Mouse (Mus musculus) CD4-positive helper T cell, adult 2 months (primary cell): Measurements from ENCODE around the gene Zfp74.
A peak's percentile ranks its signal among the peaks of the same experiment; 100 is the strongest.
"Not testable (repeated sequence)": the region's sequence is repeated elsewhere in the genome, so short reads cannot be mapped to it uniquely, and the experiment has no call there.

Experiments
- DNase-seq: peaks from one replicate; pipeline ENCODE4 v3.0.0-alpha.2; 2012; ENCODE audit warnings: low read depth, missing footprints, low spot score

The Zfp74 gene

DNA sequence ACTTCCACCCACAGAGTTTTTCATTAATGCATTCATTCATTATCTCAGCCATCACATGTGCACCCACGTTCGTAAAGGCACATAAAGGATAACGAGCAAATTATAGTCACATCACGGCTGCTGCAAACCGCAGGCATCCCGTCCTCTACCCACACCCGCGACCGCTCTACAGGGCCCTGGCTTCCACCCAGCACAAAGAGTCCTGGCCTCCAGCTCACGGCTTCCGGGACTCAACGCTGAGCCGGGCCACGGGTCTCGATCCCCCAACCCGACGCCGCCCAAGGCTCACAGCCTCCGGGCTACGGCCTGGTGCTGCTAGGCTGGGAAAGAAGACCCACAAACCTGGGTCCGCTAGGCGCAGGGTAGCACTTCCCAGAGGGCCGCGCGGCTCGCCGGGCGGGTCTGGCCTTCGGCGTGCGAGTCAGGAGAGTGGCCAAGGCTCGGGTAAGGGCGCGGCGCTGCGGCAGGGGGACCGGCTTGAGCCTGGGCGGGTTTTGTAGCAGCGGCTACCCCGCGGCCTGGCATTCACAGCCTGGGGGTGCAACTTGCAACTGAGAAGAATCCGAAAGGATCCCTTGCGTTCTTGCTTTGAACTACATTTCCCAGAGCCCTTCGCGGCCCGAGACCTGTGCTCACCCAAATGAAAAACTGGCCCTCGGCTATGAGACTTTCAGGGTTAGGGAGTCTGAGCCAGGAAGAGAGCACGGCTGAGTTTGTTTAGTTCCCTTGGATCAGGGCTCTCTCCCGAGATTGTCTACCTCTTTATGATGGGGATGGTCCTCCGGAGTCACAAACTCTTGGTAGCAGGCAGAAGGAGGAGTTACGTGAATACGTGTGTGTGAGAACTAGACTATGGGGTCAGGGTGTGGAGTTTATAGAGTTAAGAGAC, at the start of gene Zfp74:
Gene Zfp74 (minus strand): TSS at position 577 of the 889 bp plus-strand sequence.
- DNase-seq, result peak; percentile 84

DNA sequence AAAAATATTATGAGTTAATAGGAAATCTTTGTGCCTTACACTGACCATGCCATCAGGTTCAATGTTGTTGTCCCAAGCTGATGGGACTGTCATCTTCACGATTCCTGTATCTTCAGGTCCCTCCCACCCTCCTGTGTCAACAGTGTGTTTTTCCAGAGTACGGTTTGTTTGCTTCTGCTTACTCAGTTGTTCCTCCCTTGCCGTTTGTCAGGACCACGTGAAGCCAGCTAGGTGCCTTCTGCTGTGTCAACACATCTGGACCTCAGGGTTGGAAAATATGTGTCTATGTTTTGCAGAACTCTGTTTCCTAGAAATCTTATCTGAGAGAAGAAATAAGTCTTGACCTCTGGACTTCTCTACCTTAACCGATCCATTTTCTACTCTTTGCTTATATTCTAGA, 46.7 kb upstream of the Zfp74 start:
- no peak for DNase-seq

DNA sequence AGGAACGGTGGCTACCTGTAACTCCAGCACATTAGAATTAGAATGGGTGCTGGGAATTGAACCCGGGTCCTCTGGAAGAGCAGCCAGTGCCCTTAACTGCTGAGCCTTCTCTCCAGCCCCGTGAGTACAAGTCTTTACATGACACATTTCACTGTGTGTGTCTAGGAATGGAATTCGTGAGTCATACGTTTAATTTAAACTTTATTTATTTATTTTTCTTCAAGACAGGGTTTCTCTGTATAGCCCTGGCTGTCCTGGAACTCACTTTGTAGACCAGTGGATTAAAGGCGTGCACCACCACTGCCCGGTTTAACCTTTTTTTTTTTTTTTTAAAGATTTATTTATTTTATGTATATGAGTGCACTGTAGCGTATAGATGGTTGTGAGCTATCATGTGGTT, 41.2 kb upstream of the Zfp74 start:
- no peak for DNase-seq

DNA sequence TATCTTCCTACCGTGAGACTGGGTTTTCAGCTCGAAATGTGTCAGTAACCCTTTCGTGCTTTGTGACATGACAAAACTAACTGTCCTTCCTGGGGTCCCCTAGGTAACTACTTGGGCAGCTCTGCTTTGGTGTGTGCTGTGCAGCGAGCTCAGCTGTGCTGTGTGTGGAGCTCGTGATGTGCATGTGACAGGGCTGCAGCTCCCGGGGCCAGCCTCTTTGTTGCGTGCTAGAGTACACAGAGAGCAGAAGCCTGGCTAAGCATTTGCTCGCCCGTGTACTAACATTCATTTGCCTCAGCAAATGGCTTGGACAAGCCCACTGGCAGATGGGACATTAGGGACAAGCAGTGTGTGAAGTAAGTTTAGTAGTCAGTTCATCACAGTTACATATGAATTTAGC, 39.5 kb upstream of the Zfp74 start:
- no peak for DNase-seq

DNA sequence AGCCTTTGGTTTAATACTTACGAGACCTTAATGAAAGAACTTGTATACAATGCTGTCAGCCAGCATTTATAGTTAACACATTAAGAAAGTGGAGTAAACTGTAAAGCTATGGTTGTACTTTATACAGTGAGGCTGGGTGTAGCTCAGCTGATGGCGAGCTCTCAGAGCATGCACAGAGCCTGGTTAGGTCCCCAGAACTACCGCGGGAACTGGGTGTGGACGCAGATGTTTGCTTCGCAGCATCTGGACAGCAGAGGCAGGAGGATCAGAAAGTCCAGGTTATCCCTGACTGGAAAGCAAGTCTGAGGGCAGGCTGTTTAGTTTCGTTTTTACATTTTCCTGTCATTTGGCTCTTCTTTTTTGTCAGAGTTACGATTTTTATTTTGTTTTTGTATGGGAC, 38.8 kb upstream of the Zfp74 start:
- no peak for DNase-seq

DNA sequence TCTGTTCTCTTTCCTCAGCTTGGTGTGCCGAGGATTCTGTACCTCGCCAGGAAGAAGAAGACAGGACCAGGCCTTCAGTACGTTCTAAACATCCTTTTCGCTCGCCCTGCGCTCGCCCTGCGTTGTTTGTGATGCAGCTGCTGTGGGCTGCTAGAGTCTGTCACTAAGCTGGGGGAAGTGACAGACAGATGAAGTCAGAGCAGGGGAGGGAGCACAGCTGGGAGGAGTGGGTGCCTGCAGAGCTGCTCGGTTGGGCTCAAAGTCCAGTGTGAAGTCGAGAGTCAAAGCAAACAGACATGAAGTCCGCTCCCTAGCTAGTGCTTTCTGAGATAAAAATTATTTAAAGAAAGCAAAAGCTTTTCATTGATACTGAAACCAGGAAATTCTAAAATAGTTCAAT, 35.1 kb upstream of the Zfp74 start:
- no peak for DNase-seq

DNA sequence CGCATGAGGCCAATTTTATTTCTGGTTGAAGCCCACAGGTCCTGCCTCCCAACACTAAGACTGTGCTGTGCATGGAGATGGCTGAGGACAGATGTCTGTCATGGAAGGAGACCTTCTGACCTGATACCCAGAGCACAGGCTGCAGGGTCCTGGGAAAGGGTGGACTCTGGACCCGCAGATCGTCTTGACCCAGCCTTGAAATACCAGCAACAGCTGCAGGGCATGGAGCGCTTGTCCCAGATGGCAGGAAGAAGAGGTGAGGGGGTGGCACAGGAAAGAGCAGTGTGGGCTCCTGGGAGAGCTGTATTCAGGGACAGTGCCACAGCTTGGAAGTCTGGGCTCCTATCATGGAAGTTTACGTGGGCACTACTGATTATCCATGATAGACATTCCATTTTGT, 33.7 kb upstream of the Zfp74 start:
- DNase-seq, result no peak

DNA sequence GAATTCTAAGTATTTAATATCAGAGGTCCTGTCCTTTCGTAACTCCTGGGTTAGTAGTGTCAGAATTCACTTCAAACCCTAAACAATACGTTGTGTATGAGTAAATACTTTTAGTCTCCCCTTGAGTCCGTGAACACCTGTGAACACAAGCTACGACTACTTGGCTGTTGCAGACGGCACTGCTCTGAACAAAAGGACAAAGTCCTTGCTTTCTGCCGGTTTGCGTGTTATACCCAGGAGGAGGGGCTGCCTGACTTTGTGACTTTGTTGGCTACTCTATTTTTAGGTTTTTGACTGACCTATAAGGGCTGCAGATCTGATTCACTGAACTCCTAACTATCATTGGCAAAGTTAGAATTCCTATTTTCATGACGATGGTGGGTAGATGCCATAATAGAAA, 32.2 kb upstream of the Zfp74 start:
- DNase-seq, result no peak

DNA sequence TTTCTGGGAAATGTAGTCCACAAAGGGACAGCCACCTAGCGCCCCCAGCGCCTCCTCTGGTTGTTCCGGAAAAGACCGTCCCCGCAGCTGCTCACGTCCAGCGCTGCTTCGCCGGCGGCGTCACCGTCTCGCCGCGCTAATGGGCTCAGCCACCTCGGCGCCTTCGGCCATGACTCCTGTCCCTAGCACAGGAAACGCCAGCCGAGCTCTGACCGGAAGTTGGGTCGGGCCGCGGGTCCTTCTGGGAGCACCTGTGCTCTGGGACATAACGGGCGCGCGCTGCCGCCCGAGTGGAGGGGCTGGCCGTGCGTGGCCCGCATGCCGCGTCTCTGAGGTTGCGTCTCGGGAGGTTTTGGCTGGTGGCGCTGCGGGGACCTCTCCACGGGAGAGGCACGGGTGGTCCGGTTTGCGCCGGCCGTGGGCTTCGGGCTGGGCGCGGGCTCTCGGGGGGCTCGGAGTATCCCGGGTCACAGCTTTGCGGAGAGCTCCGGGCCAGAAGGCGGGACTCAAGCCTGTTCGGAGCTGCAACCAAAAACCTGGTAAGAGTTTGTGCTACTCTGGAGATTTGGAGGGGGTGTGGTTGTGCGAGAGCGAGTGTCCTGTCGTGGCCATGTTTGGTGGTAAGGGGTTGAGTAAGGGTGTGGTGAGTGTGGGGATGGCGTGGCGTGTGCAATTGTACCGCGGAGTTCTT, 29.9 kb upstream of the Zfp74 start, which contains the start of gene Zfp568:
Gene Zfp568 (plus strand): TSS at position 266 of the 691 bp plus-strand sequence.
- DNase-seq, result peak; percentile 81

DNA sequence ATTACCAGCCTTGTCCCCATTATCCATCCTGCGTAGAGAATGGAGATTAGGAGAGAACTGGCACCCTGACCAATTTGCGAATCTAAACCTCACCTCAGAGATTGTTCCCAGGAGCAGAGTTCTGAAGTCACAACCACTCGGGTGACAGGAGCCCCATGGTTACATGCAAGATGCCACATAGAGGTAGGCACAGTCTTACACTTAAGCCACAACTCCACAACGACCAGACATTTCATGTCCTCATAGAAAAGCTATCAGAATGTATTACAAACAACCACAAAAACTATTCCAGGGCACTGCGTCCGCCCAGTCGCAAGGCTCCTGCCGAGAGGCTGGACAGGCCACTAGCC, 29.4 kb upstream of the Zfp74 start:
- DNase-seq, result no peak

DNA sequence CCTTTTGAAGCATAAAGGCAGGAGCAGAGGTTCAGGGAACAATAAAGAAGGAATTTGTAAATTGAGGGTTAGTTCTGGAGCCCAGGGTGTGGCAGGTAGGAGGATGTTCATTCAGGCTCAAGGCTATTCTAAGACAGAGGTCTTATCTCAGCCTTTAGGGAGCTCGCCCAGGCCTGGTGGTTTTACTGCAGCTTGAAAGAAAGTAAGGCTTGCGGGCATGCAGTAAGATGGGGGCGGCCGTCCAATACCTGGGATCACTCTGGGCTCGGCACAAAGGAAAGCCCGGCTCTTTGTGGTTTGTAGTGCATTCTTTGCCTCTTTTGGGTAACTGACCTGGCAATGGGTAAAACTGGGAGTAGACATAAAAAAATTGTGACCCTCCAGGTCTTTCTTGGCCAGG, 29.0 kb upstream of the Zfp74 start:
- no peak for DNase-seq

DNA sequence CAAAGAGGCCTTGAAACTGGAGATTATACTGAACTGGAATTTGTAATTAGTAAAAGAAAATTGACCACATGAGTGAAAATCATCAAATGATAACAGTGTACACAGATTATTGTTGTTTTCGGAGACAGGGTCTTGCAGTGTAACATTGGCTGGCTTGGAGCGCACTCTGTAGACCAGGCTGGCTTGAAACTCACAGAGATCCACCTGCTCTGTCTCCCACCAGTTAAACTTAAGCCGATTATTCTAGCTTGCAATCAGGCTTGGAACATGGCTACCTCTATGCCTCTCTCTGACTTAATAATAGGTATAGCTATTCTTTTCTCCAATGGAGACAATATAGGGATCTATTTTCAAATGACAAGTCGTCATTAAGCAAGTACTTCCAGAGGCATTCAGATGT, 28.5 kb upstream of the Zfp74 start:
- no peak for DNase-seq

DNA sequence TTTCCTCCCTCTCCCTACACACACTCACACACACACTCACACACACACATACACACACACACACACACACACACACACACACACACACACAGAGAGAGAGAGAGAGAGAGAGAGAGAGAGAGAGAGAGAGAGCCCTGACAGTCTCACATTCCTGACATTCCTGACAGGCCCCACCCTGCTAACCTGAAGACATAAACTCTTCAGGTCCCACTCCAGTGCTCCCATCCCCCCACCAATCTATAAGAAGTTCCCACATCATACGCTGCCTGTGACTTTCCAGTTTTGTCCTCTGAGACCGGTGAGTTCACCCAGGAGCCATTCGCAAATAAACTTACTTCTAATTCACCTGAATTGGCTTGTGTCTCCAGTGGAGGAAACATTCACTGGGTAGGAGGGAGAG, 28.0 kb upstream of the Zfp74 start:
- DNase-seq, result no peak

DNA sequence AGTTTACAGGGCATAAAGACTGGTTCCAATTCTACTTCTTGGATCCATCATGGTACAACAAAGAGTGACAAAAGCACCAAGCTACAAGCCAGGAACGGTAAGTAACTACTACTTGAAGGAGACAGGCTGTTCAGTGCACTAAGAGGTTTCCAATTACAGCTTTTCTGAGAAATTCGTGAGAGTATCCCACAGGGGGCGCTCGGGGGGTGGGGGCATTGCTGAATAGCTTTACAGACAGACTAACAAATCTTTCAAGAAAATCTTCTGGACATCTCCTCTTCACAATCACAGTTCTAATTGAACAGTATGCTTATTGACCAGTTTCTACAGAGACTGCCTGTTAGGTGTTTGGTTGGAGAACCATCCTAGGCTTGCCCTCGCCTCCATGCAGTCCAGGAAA, 27.6 kb upstream of the Zfp74 start:
- DNase-seq, result no peak

DNA sequence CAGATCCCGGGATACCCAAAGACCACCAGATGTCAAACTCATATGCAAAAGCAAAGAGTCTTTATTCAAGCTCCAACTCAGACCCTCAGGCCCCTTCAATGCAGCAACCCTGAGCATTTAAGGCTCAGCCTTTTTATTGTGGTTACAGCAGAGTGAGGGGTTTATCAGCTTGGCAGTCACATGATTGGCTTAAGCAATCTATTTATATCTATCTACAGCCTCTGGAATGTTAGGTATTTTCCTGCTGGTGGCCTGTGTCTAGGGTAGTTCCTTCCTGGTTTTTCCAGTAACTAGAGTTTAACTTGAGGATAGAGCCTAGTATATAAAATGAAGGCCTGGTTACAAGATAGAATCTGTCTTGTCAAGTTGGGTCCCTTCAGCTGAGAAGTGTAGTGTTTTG, 26.9 kb upstream of the Zfp74 start:
- DNase-seq, result no peak

DNA sequence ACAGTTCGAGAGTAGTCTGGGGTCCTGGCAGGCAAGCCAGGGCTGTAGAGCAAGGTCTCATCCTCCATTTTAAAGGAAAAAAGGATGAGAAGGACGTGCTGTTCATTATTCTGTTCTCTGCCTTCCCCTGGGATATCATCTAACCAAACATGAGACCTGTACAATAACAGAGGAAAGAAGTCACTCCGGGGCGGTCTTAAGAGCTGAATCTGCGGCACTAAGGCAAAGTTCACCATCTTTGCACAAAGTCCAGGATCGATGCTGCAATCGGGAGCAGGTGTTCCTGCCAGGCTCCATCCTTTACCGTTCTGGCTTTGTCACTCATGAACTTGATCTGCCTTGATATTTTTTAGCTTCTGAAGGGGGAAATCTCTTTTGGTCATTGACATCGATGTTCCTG, 16.8 kb upstream of the Zfp74 start:
- DNase-seq, result no peak

DNA sequence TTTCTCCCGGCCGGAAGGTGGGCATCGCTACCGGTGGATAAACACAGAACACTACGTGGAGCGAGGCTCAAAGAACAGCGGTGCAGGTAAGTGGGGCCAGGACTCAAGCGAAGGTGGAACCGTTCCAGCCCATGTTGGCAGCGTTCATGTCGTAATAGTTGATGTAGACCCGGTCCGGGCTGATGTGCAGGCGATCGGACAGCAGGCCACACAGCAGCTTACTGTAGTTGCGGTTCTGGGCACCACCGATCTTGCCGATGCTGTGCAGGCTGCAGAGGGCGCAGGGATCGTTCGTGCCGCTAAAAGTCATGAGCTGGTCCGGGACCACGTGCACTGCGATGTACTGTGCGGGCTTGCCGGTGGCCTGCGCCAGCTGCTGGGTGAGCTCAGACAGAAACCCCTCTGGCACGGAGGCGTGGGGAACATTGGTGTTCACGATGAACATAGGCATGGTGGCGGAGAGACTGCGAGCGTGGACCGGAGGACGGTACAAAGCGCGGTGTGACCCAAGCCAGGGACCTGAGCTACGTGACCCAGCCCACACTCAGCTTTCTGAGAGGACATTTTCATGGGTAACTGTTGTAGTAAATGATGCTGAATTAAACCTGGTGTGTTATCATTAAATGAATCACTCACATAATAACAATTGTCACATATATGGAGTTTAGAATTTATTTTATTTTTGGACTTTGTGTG, 11.4 kb upstream of the Zfp74 start:
- DNase-seq, result not testable (repeated sequence)

DNA sequence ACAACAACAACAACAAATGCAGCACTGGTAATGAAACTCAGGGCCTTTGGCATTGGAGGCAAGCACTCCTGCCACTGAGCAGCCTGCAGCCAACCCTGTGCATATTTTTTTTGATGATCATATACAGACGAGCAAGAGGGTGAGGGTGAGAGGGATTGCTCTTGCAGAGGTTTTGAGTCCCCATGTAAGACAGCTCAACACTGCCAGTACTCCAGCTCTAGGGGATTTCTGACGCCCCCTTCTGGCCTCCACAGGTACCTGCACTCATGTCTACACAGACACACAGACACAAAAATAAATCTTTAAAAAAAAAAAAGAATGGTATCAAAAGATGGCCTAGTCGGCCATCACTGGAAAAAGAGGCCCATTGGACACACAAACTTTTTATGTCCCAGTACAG, 5.1 kb upstream of the Zfp74 start:
- DNase-seq, result no peak

DNA sequence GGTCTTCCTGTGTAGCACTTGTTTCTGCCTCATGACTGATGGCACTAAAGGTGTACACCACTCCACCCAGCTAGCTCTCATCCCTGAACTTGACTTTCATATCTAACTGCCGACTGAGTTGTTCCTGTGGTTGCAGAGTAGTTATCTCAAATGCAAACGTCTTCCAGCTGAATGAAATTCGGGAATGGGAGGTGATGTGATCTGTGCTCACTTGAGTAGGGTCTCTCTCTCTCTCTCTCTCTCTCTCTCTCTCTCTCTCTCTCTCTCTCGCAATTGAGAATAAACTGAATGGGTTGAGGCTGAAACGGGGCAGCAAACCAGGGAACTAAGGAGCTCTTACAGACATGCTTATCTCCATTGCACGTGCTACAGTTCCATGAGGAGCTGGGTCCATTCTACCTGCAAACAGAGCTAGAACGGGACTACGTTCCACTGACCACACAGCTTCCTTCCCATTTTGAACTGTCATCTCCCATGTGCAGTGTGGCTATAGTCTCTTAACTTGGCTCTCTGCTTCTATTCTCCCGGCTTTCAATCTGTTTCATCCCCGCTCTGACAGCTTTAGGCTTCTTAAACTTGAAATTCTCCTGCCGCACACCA, 4.3 kb upstream of the Zfp74 start:
- DNase-seq, result no peak

DNA sequence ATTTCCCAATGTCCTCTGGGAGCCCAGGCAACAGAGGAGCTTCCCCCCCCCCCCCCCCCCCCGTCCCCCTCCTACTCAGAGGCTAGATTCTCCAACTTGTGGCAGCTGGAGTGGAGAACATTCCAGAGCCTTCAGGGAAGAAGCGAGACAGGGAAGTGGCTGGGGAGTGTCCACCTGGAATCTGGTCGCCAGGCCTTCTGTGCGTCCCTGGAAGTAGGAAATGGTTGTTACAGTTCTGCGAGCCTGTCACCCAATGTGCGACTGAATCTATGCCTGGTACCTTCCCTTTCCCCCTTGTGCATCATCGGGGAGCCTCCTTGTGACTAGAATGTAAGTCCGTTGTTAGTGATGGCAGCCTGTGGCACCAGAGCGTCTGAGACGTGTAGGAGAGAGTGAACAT, 2.4 kb upstream of the Zfp74 start:
- no peak for DNase-seq

DNA sequence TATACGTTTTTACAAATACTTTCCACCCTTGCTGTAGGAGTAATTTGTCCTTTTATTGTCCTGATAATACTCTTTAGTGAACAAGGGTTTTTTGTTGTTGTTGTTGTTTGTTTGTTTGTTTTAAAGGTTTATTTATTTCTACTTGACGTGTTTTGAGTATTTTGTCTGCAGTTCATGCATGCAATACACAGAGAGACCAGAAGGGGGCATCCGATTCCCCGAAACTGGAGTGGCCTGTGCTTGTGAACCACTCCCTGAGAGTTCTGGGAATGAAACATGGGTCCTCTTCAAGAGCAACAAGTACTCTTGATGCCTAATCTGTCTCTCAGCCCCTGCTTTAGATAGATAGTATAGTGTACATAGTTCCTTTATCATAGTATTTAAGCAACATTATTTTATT, 842 bp upstream of the Zfp74 start:
- DNase-seq, result peak; percentile 49

DNA sequence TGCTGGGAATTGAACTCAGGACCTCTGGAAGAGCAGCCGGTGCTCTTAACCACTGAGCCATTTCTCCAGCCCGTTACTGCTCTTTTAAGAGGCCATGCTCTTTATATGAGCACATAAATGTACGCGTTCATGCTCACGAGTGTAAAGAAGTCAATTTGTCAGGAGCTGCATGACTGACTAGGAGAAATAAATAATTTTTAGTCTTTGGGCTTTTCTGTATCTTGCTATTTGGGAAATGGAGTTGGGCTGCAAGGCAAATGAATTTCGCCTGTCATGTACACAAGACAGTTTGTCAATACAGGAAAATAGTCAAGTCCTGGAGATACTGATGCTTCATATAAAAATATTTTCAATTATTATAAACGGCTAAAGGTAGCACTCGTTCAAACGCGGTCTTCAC, 803 bp downstream of the Zfp74 start:
- DNase-seq, result no peak
